In genomic region chr1:170645896-170646605, GRCm38 (mm10) we compare ENCODE assay signal across 10 mouse cellular contexts. TPM values are rescaled to one million over a fixed set of nuclear protein-coding genes. Genes with fewer than 3 reads are reported as not detected.
DNase-seq lines count a peak whose midpoint lies in the region; ATAC-seq lines count a peak whose summit lies in the region.
"Had no signal": no experiment of that assay in that cellular context is flagged by ENCODE, and none has a peak within 500 bp of the region (broad histone marks: within the 10 kb centered on the region; RNA-seq: fewer than 3 reads in every experiment).

No protein-coding gene starts in this region.

- ATAC-seq in kidney, embryonic 14.5 days (ENCODE audit: low FRiP score, low TSS enrichment): no peak
- no peak for ATAC-seq in embryonic facial prominence, embryonic 15.5 days (ENCODE audit: insufficient number of reproducible peaks, low FRiP score, low TSS enrichment, low read depth)
- no peak for ATAC-seq in hindbrain, embryonic 14.5 days (ENCODE audit: low FRiP score)
- no peak for ATAC-seq in midbrain, embryonic 15.5 days (replicated peaks)

- no peaks in the 10 kb centered on the region for H3K36me3 ChIP-seq in kidney, embryonic 14.5 days (ENCODE audit: control insufficient read depth, insufficient read depth, low read length)
- no peaks in the 10 kb centered on the region for H3K36me3 ChIP-seq in embryonic facial prominence, embryonic 15.5 days
- H3K36me3 ChIP-seq in hindbrain, embryonic 14.5 days (replicated peaks; ENCODE audit: control insufficient read depth, insufficient read depth): no peaks in the 10 kb centered on the region
- H3K36me3 ChIP-seq in midbrain, embryonic 15.5 days (replicated peaks): no peaks in the 10 kb centered on the region

- H3K27me3 ChIP-seq in kidney, embryonic 14.5 days (ENCODE audit: control insufficient read depth, insufficient read depth, low read length): peaks cover 4% of the 10 kb centered on the region; the same call in 1 of the 2 replicates
- H3K27me3 ChIP-seq in embryonic facial prominence, embryonic 15.5 days: no peaks in the 10 kb centered on the region
- H3K27me3 ChIP-seq in hindbrain, embryonic 14.5 days (ENCODE audit: control insufficient read depth, insufficient read depth, low read length): no peaks in the 10 kb centered on the region
- H3K27me3 ChIP-seq in midbrain, embryonic 15.5 days (replicated peaks): no peaks in the 10 kb centered on the region

- peak overlapping the region; percentile 8 for H3K4me3 ChIP-seq in kidney, embryonic 14.5 days (ENCODE audit: low read length)
- peak overlapping the region; percentile 57 for H3K4me3 ChIP-seq in embryonic facial prominence, embryonic 15.5 days (replicated peaks)
- H3K4me3 ChIP-seq in hindbrain, embryonic 14.5 days (replicated peaks; ENCODE audit: low read length): no peak overlapping the region
- H3K4me3 ChIP-seq in midbrain, embryonic 15.5 days: no peak overlapping the region

- H3K4me1 ChIP-seq in kidney, embryonic 14.5 days (ENCODE audit: control insufficient read depth, insufficient read depth, low read length): no peaks in the 10 kb centered on the region
- peaks cover 25% of the 10 kb centered on the region; the same call in 1 of the 2 replicates for H3K4me1 ChIP-seq in embryonic facial prominence, embryonic 15.5 days
- H3K4me1 ChIP-seq in hindbrain, embryonic 14.5 days (replicated peaks; ENCODE audit: control insufficient read depth, insufficient read depth, low read length): peaks cover 13% of the 10 kb centered on the region; the same call in 1 of the 2 replicates
- peaks cover 11% of the 10 kb centered on the region; the same call in 1 of the 2 replicates for H3K4me1 ChIP-seq in midbrain, embryonic 15.5 days

- no peak overlapping the region for H3K27ac ChIP-seq in kidney, embryonic 14.5 days (ENCODE audit: low read depth, low read length)
- H3K27ac ChIP-seq in embryonic facial prominence, embryonic 15.5 days (replicated peaks): 0 out of 2 replicates have a peak overlapping the region, but pooled peaks have one; percentile 45
- H3K27ac ChIP-seq in hindbrain, embryonic 14.5 days: no peak overlapping the region
- no peak overlapping the region for H3K27ac ChIP-seq in midbrain, embryonic 15.5 days

- no peak overlapping the region for H3K9ac ChIP-seq in kidney, embryonic 14.5 days (ENCODE audit: low read depth, low read length)
- H3K9ac ChIP-seq in embryonic facial prominence, embryonic 15.5 days: no peak overlapping the region
- peak overlapping the region; percentile 25; the same call in 1 of the 2 replicates for H3K9ac ChIP-seq in hindbrain, embryonic 14.5 days
- H3K9ac ChIP-seq in midbrain, embryonic 15.5 days: peak overlapping the region; percentile 10; the same call in 1 of the 2 replicates

- no peaks in the 10 kb centered on the region for H3K9me3 ChIP-seq in kidney, embryonic 14.5 days (ENCODE audit: control insufficient read depth, low read length)
- no peaks in the 10 kb centered on the region for H3K9me3 ChIP-seq in embryonic facial prominence, embryonic 15.5 days (replicated peaks)
- no peaks in the 10 kb centered on the region for H3K9me3 ChIP-seq in hindbrain, embryonic 14.5 days (ENCODE audit: control insufficient read depth, low read length)
- H3K9me3 ChIP-seq in midbrain, embryonic 15.5 days: no peaks in the 10 kb centered on the region

- no peak for DNase-seq in kidney, postnatal 14 days
- DNase-seq in hindbrain, embryonic 14.5 days (ENCODE audit: low spot score): no peak
- DNase-seq in cerebellum, adult 11 months: no peak
- no peak for DNase-seq in cerebellum, postnatal 36 days
- no peak for DNase-seq in left cerebral cortex, postnatal 14 days (ENCODE audit: low spot score in 2 of 2)
- DNase-seq: adrenal gland, postnatal 14 days had no signal

- intact Hi-C loops in left cerebral cortex, postnatal 14 days (cut with DNase I): no loop called here

- H3K4me2 ChIP-seq in kidney, embryonic 14.5 days (replicated peaks; ENCODE audit: low read depth, low read length): no peak overlapping the region; the same call in 1 of the 2 replicates
- H3K4me2 ChIP-seq in embryonic facial prominence, embryonic 15.5 days (replicated peaks): peak overlapping the region; percentile 89
- peak overlapping the region; percentile 77 for H3K4me2 ChIP-seq in hindbrain, embryonic 14.5 days (replicated peaks)
- peak overlapping the region; percentile 18; the same call in 1 of the 2 replicates for H3K4me2 ChIP-seq in midbrain, embryonic 15.5 days

- 36% methylated on average over 15 of the region's 15 CpGs for WGBS in kidney, embryonic 14.5 days
- WGBS in embryonic facial prominence, embryonic 15.5 days: 44% methylated on average over 15 of the region's 15 CpGs
- 53% methylated on average over 15 of the region's 15 CpGs for WGBS in hindbrain, embryonic 14.5 days
- 65% methylated on average over 15 of the region's 15 CpGs for WGBS in midbrain, embryonic 15.5 days

RNA-seq across cellular contexts. Expression of gene Olfml2b, which starts 1.7 kb away (rescaled TPM):
- polyA plus RNA-seq in kidney, embryonic 14.5 days (2014; fragmentation: Nextera tagmentation; extraction: Ambion mirVana): 4.2 and 6.0 TPM in 2 replicates
- polyA plus RNA-seq in embryonic facial prominence, embryonic 15.5 days (2015; fragmentation: Nextera tagmentation; extraction: Ambion mirVana): 30.6 and 34.5 TPM in 2 replicates
- polyA plus RNA-seq in hindbrain, embryonic 14.5 days (2014; fragmentation: Nextera tagmentation; extraction: Ambion mirVana): 5.2 and 5.7 TPM in 2 replicates
- polyA plus RNA-seq in midbrain, embryonic 15.5 days (2015; fragmentation: Nextera tagmentation; extraction: Ambion mirVana): 4.8 and 5.2 TPM in 2 replicates
- 1 to 10 TPM; 5.3 to 6.6 TPM for total RNA-seq in left cerebral cortex, postnatal 14 days (2021)

RNA-seq across cellular contexts. Expression of gene Nos1ap, which starts 56.4 kb away (rescaled TPM):
- 13.9 and 16.6 TPM in 2 replicates for polyA plus RNA-seq in kidney, embryonic 14.5 days (2014; fragmentation: Nextera tagmentation; extraction: Ambion mirVana)
- polyA plus RNA-seq in embryonic facial prominence, embryonic 15.5 days (2015; fragmentation: Nextera tagmentation; extraction: Ambion mirVana): 10.8 and 13.1 TPM in 2 replicates
- 14.9 and 18.0 TPM in 2 replicates for polyA plus RNA-seq in hindbrain, embryonic 14.5 days (2014; fragmentation: Nextera tagmentation; extraction: Ambion mirVana)
- 21.3 and 28.3 TPM in 2 replicates for polyA plus RNA-seq in midbrain, embryonic 15.5 days (2015; fragmentation: Nextera tagmentation; extraction: Ambion mirVana)
- 100 to 1,000 TPM; 140 to 141 TPM for total RNA-seq in left cerebral cortex, postnatal 14 days (2021)
- total RNA-seq: CH12.LX had no signal

Comparison
In these comparisons a context has a peak if more than half of its experiments do, and no peak if none do; other contexts are left out.
1. H3K4me3 ChIP-seq: peak in kidney, embryonic 14.5 days (single experiment) and embryonic facial prominence, embryonic 15.5 days (single experiment); none in hindbrain, embryonic 14.5 days (single experiment) and midbrain, embryonic 15.5 days (single experiment).
2. H3K9ac ChIP-seq: peak in hindbrain, embryonic 14.5 days (single experiment) and midbrain, embryonic 15.5 days (single experiment); none in kidney, embryonic 14.5 days (single experiment) and embryonic facial prominence, embryonic 15.5 days (single experiment).